Mouse (Mus musculus): ENCODE results near the gene Zfand4.

- TF ChIP-seq POLR2A (IDR thresholded peaks at IDR 0.05; ENCODE audit: borderline replicate concordance, low read depth, low read length) = no peak
- no peak for TF ChIP-seq CTCF (IDR thresholded peaks at IDR 0.05; ENCODE audit: low read depth, low read length)
These were observed 106.4 kb downstream of the Zfand4 start for GRCm38 (mm10) chr6:116370216-116370976.

Data from bone marrow macrophage, adult 2 months (primary cell).